Mouse (Mus musculus) G1E (cell line): Measurements from ENCODE around the gene Sugct.

Experiments used
- CTCF ChIP-seq: IDR thresholded peaks from 2 replicates; pipeline ENCODE4 v1.5.1; 2012; ENCODE audit warnings: low read depth, low read length, inconsistent platforms, mixed read lengths
- POLR2AphosphoS5 ChIP-seq: IDR thresholded peaks from 2 replicates; pipeline ENCODE4 v1.6.1; 2012; ENCODE audit warnings: low read depth, low read length, inconsistent platforms; ENCODE audit not compliant: insufficient replicate concordance

- TF ChIP-seq CTCF = no peak
- TF ChIP-seq POLR2AphosphoS5 = no peak
Measured at GRCm38 (mm10) chr13:17584804-17585203, 110.5 kb downstream of the Sugct start.
